Mouse (Mus musculus): ENCODE results near the gene Cntf. TPM values are rescaled to one million over a fixed set of nuclear protein-coding genes. Genes with fewer than 3 reads are reported as not detected.

Cntf gene
- polyA plus RNA-seq, 1 experiment = 1.8 TPM

DNA sequence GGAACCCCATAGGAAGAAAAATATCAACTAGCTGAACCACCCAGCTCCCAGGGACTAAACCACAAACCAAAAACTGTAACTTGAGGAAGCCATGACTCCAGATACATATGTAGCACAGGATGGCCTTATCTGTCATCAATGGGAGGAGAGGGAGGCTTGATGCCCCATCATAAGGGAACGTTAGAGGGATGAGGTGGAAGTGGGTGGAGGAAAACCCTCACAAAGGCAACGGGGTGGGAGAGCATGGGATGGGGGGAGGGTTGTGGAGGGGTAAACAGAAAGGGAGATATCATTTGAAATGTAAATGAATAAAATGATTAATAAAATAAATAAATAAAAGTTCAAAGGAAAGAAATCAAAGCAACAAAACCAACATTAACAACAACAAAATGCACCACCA is 45.0 kb downstream of the Cntf start:
- 43% methylated on average over 2 of the region's 2 CpGs for WGBS
- Histone ChIP-seq H3K27ac (ENCODE audit: control insufficient read depth, insufficient read depth, low read depth, low read length, poor library complexity) (no peak overlapping the region), H3K4me1 (ENCODE audit: control insufficient read depth, insufficient read depth, low read length) (no peaks in the 10 kb centered on the region), H3K4me3 (replicated peaks; ENCODE audit: control insufficient read depth, low read depth, low read length) (no peak overlapping the region)
- TF ChIP-seq CTCF (IDR thresholded peaks at IDR 0.05; ENCODE audit: control insufficient read depth, insufficient read depth, low read length) (no peak), POLR2A (IDR thresholded peaks at IDR 0.05; ENCODE audit: borderline replicate concordance, control insufficient read depth, low read depth, low read length) (no peak)

DNA sequence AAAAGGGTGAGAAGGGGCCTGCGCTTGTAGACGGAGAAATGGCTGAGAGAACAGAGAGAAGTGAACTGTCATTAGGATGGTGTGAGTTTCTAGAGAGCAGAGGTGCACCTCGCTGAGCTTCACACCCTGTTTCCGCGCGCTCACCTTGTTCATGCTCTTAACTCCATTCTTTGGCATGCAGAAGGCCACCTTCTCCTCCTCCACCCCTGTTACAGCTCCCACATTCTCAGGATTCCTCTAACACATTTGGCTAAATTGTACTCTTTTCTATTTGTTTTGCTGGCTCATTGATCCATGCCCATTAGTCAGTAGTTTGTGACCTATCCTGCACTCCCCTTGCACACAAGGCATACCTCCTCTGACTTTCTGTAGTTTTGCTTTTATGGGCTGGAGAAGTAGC is 46.2 kb downstream of the Cntf start:
- H3K4me1 ChIP-seq (ENCODE audit: control insufficient read depth, insufficient read depth, low read length) = no peaks in the 10 kb centered on the region
- no peak overlapping the region for H3K27ac ChIP-seq (ENCODE audit: control insufficient read depth, insufficient read depth, low read depth, low read length, poor library complexity)
- 80% methylated on average over 6 of the region's 6 CpGs for WGBS
- H3K4me3 ChIP-seq (replicated peaks; ENCODE audit: control insufficient read depth, low read depth, low read length) = no peak overlapping the region
- TF ChIP-seq CTCF (IDR thresholded peaks at IDR 0.05; ENCODE audit: control insufficient read depth, insufficient read depth, low read length) = no peak
- TF ChIP-seq POLR2A (IDR thresholded peaks at IDR 0.05; ENCODE audit: borderline replicate concordance, control insufficient read depth, low read depth, low read length) = no peak

Other genes starting within 250 kb of the Cntf start
- gene Fam111a, start 219.9 kb downstream of the Cntf start, polyA plus RNA-seq (2011; ENCODE audit: insufficient read depth, insufficient read length, low replicate concordance, missing spikeins) = 42.1 and 61.9 TPM in 2 replicates
- gene Gm4952, start 165.7 kb downstream of the Cntf start, polyA plus RNA-seq (2011; ENCODE audit: insufficient read depth, insufficient read length, low replicate concordance, missing spikeins) = 1.3 TPM in 1 of 2 replicates, not detected in the other
- 0.45 and 2.5 TPM in 2 replicates for gene Glyat, start 132.3 kb downstream of the Cntf start, polyA plus RNA-seq (2011; ENCODE audit: insufficient read depth, insufficient read length, low replicate concordance, missing spikeins)
- not detected in 2 replicates for gene Olfr1442, start 95.2 kb downstream of the Cntf start, polyA plus RNA-seq (2011; ENCODE audit: insufficient read depth, insufficient read length, low replicate concordance, missing spikeins)
- gene Olfr1443, start 87.5 kb downstream of the Cntf start, polyA plus RNA-seq (2011; ENCODE audit: insufficient read depth, insufficient read length, low replicate concordance, missing spikeins) = not detected in 2 replicates
- 9.3 TPM in 1 of 2 replicates, not detected in the other for gene Keg1, start 69.8 kb downstream of the Cntf start, polyA plus RNA-seq (2011; ENCODE audit: insufficient read depth, insufficient read length, low replicate concordance, missing spikeins)
- gene Zfp91, start 30.5 kb upstream of the Cntf start, polyA plus RNA-seq (2011; ENCODE audit: insufficient read depth, insufficient read length, low replicate concordance, missing spikeins) = 45.6 and 46.7 TPM in 2 replicates
- 4.2 and 12.3 TPM in 2 replicates for gene Lpxn, start 30.6 kb upstream of the Cntf start, polyA plus RNA-seq (2011; ENCODE audit: insufficient read depth, insufficient read length, low replicate concordance, missing spikeins)
- gene Gm5244, start 81.0 kb upstream of the Cntf start, polyA plus RNA-seq (2011; ENCODE audit: insufficient read depth, insufficient read length, low replicate concordance, missing spikeins) = 2.2 and 4.3 TPM in 2 replicates
- gene Olfr1444, start 91.7 kb upstream of the Cntf start, polyA plus RNA-seq (2011; ENCODE audit: insufficient read depth, insufficient read length, low replicate concordance, missing spikeins) = not detected in 2 replicates
- not detected in 2 replicates for gene Olfr1445, start 118.2 kb upstream of the Cntf start, polyA plus RNA-seq (2011; ENCODE audit: insufficient read depth, insufficient read length, low replicate concordance, missing spikeins)
- gene Olfr1446, start 127.9 kb upstream of the Cntf start, polyA plus RNA-seq (2011; ENCODE audit: insufficient read depth, insufficient read length, low replicate concordance, missing spikeins) = not detected in 2 replicates
- gene Olfr1447, start 138.1 kb upstream of the Cntf start, polyA plus RNA-seq (2011; ENCODE audit: insufficient read depth, insufficient read length, low replicate concordance, missing spikeins) = not detected in 2 replicates
- not detected in 2 replicates for gene Olfr1448, start 158.8 kb upstream of the Cntf start, polyA plus RNA-seq (2011; ENCODE audit: insufficient read depth, insufficient read length, low replicate concordance, missing spikeins)
- not detected in 2 replicates for gene Olfr1449, start 165.2 kb upstream of the Cntf start, polyA plus RNA-seq (2011; ENCODE audit: insufficient read depth, insufficient read length, low replicate concordance, missing spikeins)
- gene Olfr1450, start 184.6 kb upstream of the Cntf start, polyA plus RNA-seq (2011; ENCODE audit: insufficient read depth, insufficient read length, low replicate concordance, missing spikeins) = not detected in 2 replicates
- not detected in 2 replicates for gene Olfr1451, start 229.4 kb upstream of the Cntf start, polyA plus RNA-seq (2011; ENCODE audit: insufficient read depth, insufficient read length, low replicate concordance, missing spikeins)